Mouse (Mus musculus): ENCODE data around the gene Prpf6.

GRCm38 (mm10) chr2:181684713-181685112, 93.0 kb downstream of the Prpf6 start:
- TF ChIP-seq POLR2A (IDR thresholded peaks at IDR 0.05; ENCODE audit: insufficient read depth, low read length): no peak
- no peak for TF ChIP-seq CTCF (IDR thresholded peaks at IDR 0.05; ENCODE audit: low read depth, low read length)
- no peak for TF ChIP-seq EP300 (IDR thresholded peaks at IDR 0.05; ENCODE audit: insufficient read depth, low read depth, low read length)

All from ES-Bruce4 (cell line).